Mouse (Mus musculus) liver, postnatal 0 days (tissue): ENCODE measurements around the gene Kcnmb3. TPM values are rescaled to one million over a fixed set of nuclear protein-coding genes. Genes with fewer than 3 reads are reported as not detected.
A peak's percentile ranks its signal among the peaks of the same experiment; 100 is the strongest.

ENCODE experiments used
- ATAC-seq: fragments of 200-750 bp; cut with Nextera tagmentation; 2 replicates; pipeline ENCODE4 v1.8.0; 2017; ENCODE audit warnings: mild to moderate bottlenecking, moderate library complexity
- DNase-seq: peaks from one replicate; pipeline ENCODE4 v3.0.0-alpha.2; 2016
- H3K27ac ChIP-seq: fragments of 300-500 bp; sonication (generic); 2 replicates; pipeline ENCODE4 v1.5.1; 2014; ENCODE audit warnings: antibody characterized with exemption, moderate library complexity, mild to moderate bottlenecking, low read depth
- H3K27me3 ChIP-seq: fragments of 300-500 bp; sonication (generic); 2 replicates; pipeline ENCODE4 v1.6.1; 2014; ENCODE audit warnings: low read length, control low read depth, mixed read lengths; ENCODE audit not compliant: insufficient read depth
- H3K36me3 ChIP-seq: fragments of 300-500 bp; sonication (generic); replicated peaks from 2 replicates; pipeline ENCODE4 v1.6.1; 2014; ENCODE audit warnings: mild to moderate bottlenecking, control low read depth, low read length, moderate library complexity, mixed read lengths; ENCODE audit not compliant: insufficient read depth
- H3K4me1 ChIP-seq: fragments of 300-500 bp; sonication (generic); 2 replicates; pipeline ENCODE4 v1.6.1; 2014; ENCODE audit warnings: antibody characterized with exemption, mild to moderate bottlenecking, control low read depth; ENCODE audit not compliant: insufficient read depth
- H3K4me2 ChIP-seq: fragments of 300-500 bp; sonication (generic); 2 replicates; pipeline ENCODE4 v1.6.1; 2014; ENCODE audit warnings: low read depth, mild to moderate bottlenecking, low read length, moderate library complexity, mixed read lengths
- H3K4me3 ChIP-seq: fragments of 300-500 bp; sonication (generic); 2 replicates; pipeline ENCODE4 v1.5.1; 2014; ENCODE audit warnings: low read depth, low read length
- H3K9ac ChIP-seq: fragments of 300-500 bp; sonication (generic); replicated peaks from 2 replicates; pipeline ENCODE4 v1.6.1; 2014; ENCODE audit warnings: mild to moderate bottlenecking, moderate library complexity
- H3K9me3 ChIP-seq: fragments of 300-500 bp; sonication (generic); 2 replicates; pipeline ENCODE4 v1.6.1; 2016; ENCODE audit warnings: mild to moderate bottlenecking, control low read depth, low read length, mixed read lengths
- CTCF ChIP-seq: sonication (generic); IDR thresholded peaks from 2 replicates; pipeline ENCODE4 v1.5.1; 2016; ENCODE audit warnings: antibody characterized with exemption, low read depth
- EP300 ChIP-seq: IDR thresholded peaks from 2 replicates; pipeline ENCODE4 v1.6.1; 2016; ENCODE audit warnings: antibody characterized with exemption, low read depth, mild to moderate bottlenecking
- WGBS: fragments of 180-500 bp; shearing (Covaris S2); extraction: QIAGEN DNeasy Blood & Tissue Kit; methylation state at CpG from one replicate; pipeline ENCODE4 v1.1.7; 2014; ENCODE audit not compliant: insufficient replicate concordance; 5-methylcytosine and 5-hydroxymethylcytosine counted together
- polyA plus RNA-seq: library from polyadenylated mRNA; unstranded; fragments of >200 nt; fragmentation: Nextera tagmentation; extraction: Ambion mirVana; gene quantifications from 2 replicates; pipeline ENCODE4 v1.2.1, GENCODE M21; 2015

Gene Kcnmb3
- not detected in 2 replicates for polyA plus RNA-seq

DNA sequence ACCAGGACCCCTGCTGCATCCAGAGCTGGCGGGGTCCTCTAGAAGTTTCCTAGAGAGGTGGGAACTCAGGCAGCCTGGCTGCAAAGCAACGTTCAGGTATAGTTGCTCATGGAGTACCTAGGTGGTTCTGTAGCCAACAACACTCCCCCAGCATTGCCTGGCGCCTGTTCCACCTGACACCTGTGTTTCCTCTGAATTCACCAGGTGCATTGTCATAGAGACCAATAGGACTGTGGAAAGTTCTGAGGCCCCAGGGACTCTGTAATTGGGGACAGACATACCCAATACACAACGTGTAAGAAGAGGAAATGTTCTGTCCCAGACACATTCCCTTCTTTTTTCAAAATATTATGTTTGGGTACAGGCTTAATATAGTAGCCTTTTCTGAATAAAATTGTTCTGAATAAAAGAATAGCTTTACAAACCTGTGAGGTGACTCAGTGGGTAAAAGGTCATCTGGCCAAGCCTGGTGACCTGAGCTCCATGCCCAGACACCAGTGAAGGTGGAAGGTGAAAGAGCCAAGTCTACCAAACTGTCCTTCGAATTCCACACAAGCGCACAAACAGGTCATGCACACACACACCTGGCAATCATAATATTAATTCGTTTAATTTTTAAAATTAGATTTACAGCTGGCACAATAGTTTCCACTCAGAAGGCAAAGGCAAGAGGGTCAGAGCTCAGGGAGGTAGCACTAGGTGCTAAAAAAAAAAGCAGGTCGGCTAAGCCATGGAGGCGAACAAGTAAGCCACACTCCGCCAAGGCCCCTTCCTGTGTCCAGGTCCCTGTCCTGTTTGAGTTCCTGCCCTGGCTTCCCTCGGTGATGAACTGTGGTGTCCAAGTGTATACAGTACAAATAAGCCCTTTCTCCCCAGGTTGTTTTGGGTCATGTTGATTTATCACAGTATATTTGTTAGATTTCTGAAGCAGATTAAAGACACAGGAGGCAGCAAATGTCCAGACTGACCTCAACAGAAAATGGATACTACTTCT is at the start of gene Kcnmb3:
TSS of gene Kcnmb3 (minus strand) at position 135 of the 994 bp plus-strand sequence.
- H3K4me2 ChIP-seq = no peak within 1 kb of the TSS
- no peaks in the 10 kb centered on the region for H3K27me3 ChIP-seq
- no peak within 1 kb of the TSS for H3K27ac ChIP-seq
- H3K4me1 ChIP-seq = no peaks in the 10 kb centered on the region; the same call in 1 of the 2 replicates
- no peak for DNase-seq
- no peak for ATAC-seq
- no peaks in the 10 kb centered on the region for H3K36me3 ChIP-seq
- TF ChIP-seq CTCF = no peak
- TF ChIP-seq EP300 = no peak
- H3K9ac ChIP-seq = no peak within 1 kb of the TSS
- no peak within 1 kb of the TSS for H3K4me3 ChIP-seq
- 63% methylated on average over 11 of the region's 11 CpGs for WGBS
- no peaks in the 10 kb centered on the region for H3K9me3 ChIP-seq

GRCm38 (mm10) chr3:32538091-32538490 is 46.1 kb upstream of the Kcnmb3 start:
- Histone ChIP-seq H3K27me3 (no peaks in the 10 kb centered on the region), H3K4me3 (no peak overlapping the region), H3K4me1 (0 out of 2 replicates have a peak, but pooled peaks cover 2% of the 10 kb centered on the region), H3K9me3 (no peaks in the 10 kb centered on the region), H3K36me3 (peaks cover 46% of the 10 kb centered on the region), H3K27ac (no peak overlapping the region), H3K4me2 (no peak overlapping the region), H3K9ac (no peak overlapping the region)
- ATAC-seq (no peak), DNase-seq (no peak)
- TF ChIP-seq CTCF (no peak), EP300 (no peak)
- WGBS = 86% methylated on average over 5 of the region's 5 CpGs

GRCm38 (mm10) chr3:32537556-32537955 is 45.5 kb upstream of the Kcnmb3 start:
- 79% methylated on average over 1 of the region's 1 CpGs for WGBS
- no peak overlapping the region for H3K4me2 ChIP-seq
- peaks cover 45% of the 10 kb centered on the region for H3K36me3 ChIP-seq
- H3K27ac ChIP-seq = no peak overlapping the region
- H3K9me3 ChIP-seq = no peaks in the 10 kb centered on the region
- H3K27me3 ChIP-seq = no peaks in the 10 kb centered on the region
- H3K4me1 ChIP-seq = 0 out of 2 replicates have a peak, but pooled peaks cover 2% of the 10 kb centered on the region
- TF ChIP-seq CTCF = no peak
- TF ChIP-seq EP300 = no peak
- ATAC-seq = no peak
- DNase-seq = no peak
- H3K4me3 ChIP-seq = no peak overlapping the region
- no peak overlapping the region for H3K9ac ChIP-seq

GRCm38 (mm10) chr3:32535692-32536091 is 43.7 kb upstream of the Kcnmb3 start:
- no peak for ATAC-seq

GRCm38 (mm10) chr3:32530041-32530440 is 38.0 kb upstream of the Kcnmb3 start:
- H3K4me2 ChIP-seq = peak overlapping the region; percentile 74
- H3K4me3 ChIP-seq = peak overlapping the region; percentile 77
- H3K9ac ChIP-seq = peak overlapping the region; percentile 87
- peaks cover 6% of the 10 kb centered on the region; the same call in 1 of the 2 replicates for H3K9me3 ChIP-seq
- H3K27me3 ChIP-seq = no peaks in the 10 kb centered on the region
- no peak for DNase-seq
- ATAC-seq = no peak
- TF ChIP-seq EP300 (no peak), CTCF (no peak)
- H3K27ac ChIP-seq = peak overlapping the region; percentile 89
- 13% methylated on average over 5 of the region's 5 CpGs for WGBS
- no peaks in the 10 kb centered on the region for H3K4me1 ChIP-seq
- peaks cover 26% of the 10 kb centered on the region for H3K36me3 ChIP-seq

More at GRCm38 (mm10) chr3:32535692-32536091, 43.7 kb upstream of the Kcnmb3 start:
- no peak for DNase-seq
- Histone ChIP-seq H3K4me2 (no peak overlapping the region), H3K4me1 (0 out of 2 replicates have a peak, but pooled peaks cover 2% of the 10 kb centered on the region), H3K4me3 (no peak overlapping the region), H3K27ac (no peak overlapping the region), H3K27me3 (no peaks in the 10 kb centered on the region), H3K9me3 (no peaks in the 10 kb centered on the region), H3K9ac (no peak overlapping the region), H3K36me3 (peaks cover 44% of the 10 kb centered on the region)
- 32% methylated on average over 1 of the region's 1 CpGs for WGBS
- TF ChIP-seq EP300 (no peak), CTCF (no peak)

- Histone ChIP-seq H3K4me3 (peak within 1 kb of the TSS; percentile 77), H3K4me2 (peak within 1 kb of the TSS; percentile 74), H3K36me3 (peaks cover 20% of the 10 kb centered on the region), H3K27ac (peak within 1 kb of the TSS; percentile 89), H3K27me3 (no peaks in the 10 kb centered on the region), H3K4me1 (no peaks in the 10 kb centered on the region), H3K9me3 (peaks cover 6% of the 10 kb centered on the region; the same call in 1 of the 2 replicates), H3K9ac (peak within 1 kb of the TSS; percentile 87)
- TF ChIP-seq EP300 = no peak
- TF ChIP-seq CTCF = 0 out of 2 replicates have a peak, but pooled peaks have one; percentile 14
- ATAC-seq (peak; percentile 99), DNase-seq (peak; percentile 95)
- WGBS = under 1% methylated on average over 46 of the region's 47 CpGs
These were observed 37.4 kb upstream of the Kcnmb3 start, which contains the start of gene Mfn1 for GRCm38 (mm10) chr3:32529303-32529898. Gene Mfn1 (plus strand): TSS chr3:32529465.
